Mouse (Mus musculus): Measurements from ENCODE around the gene Lyrm1.

Gene Lyrm1

DNA sequence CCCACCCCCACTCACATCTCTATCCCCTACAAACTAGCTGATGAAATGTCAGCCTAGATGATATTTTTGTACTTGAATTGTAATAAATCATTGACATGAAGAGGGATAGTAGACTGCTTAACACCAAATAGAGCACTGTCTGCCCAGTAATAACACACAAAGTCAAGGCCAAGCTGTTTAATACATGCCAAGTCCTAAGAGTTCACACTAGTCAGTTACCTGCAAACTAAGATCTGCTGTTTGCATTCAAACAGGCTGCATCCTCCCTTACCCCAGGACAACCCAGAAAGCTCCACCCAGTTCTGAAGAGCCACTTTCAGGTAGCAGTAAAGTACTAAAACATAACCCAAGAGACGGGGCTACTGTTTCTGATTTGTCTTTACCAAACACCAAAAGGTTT lies 3.5 kb upstream of the Lyrm1 start:
- DNase-seq (ENCODE audit: low read depth), result no peak

GRCm38 (mm10) chr7:119892742-119893141 lies 2.9 kb upstream of the Lyrm1 start:
- DNase-seq (ENCODE audit: low read depth), result no peak

- no peak for DNase-seq (ENCODE audit: low read depth)
Observed at GRCm38 (mm10) chr7:119894818-119895544, 680 bp upstream of the Lyrm1 start.

GRCm38 (mm10) chr7:119897521-119898109 lies 2.0 kb downstream of the Lyrm1 start:
- DNase-seq (ENCODE audit: low read depth), result no peak

DNA sequence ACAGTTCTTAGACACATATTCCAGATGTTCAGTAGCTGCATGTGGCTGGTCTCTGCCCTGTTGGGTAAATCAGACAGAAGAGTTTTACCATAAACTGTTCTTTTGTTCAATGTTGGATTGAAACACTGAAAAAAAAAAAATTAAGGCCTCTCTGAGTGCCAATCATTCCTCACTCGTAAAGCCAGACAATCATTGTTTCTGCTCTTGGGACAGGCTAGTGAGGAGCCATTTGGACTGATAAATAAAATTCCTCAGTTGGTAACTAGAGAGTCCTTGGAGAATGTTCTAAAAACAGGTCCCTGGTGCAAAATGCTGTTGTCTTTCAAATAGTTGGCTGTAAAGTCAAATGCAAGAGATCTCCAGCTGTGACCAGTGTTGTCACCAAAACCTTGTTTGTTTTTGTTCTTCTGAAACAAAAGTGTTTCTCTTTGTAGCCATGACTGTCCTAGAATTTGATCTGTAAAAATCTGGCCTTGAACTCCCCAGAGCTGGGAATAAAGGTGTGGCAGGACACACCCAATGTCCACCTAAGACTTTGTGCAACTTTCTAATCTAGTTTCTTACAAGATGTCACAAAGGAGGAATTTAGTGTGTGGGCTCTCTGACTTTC lies 2.7 kb downstream of the Lyrm1 start:
- no peak for DNase-seq (ENCODE audit: low read depth)

GRCm38 (mm10) chr7:119899386-119900057 lies 3.9 kb downstream of the Lyrm1 start:
- DNase-seq (ENCODE audit: low read depth), result no peak

- no peak for DNase-seq (ENCODE audit: low read depth)
Observed at GRCm38 (mm10) chr7:119906523-119907215, 11.0 kb downstream of the Lyrm1 start.

- no peak for DNase-seq (ENCODE audit: low read depth)
Observed at GRCm38 (mm10) chr7:119911727-119912126, 16.1 kb downstream of the Lyrm1 start.

GRCm38 (mm10) chr7:119920457-119920856 lies 24.8 kb downstream of the Lyrm1 start:
- no peak for DNase-seq (ENCODE audit: low read depth)

GRCm38 (mm10) chr7:119921054-119921453 lies 25.4 kb downstream of the Lyrm1 start:
- no peak for DNase-seq (ENCODE audit: low read depth)

DNA sequence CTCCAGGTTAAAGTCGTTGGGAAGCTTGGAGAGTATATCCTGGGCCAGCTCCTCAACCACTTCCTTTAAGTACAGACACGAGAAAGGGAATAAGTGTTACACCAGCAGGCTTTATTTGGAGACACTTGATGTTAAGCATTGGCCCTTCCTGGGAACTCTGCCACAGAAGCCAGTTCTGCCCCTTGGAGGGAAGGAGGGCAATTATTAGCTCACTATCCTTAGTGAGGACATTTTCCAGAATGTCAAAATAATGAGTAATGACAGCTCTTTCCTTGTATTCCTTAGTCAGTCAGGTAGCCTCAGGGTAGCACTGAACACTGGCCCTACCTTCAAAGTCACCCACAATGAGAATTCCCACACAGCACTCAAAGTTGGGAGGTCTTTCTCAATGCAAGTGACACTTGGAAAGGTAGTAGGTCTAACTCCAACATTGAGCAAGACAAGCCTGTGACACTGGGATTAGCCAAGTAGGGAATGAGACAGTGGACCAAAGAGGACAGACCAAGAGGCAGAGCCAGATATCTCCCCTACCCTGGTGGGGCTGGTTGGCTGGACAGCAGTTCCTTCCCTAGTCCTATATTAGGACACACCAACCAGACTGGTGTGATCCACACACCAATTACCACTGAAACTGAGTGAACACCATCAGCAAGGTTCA lies 33.3 kb downstream of the Lyrm1 start:
- no peak for DNase-seq (ENCODE audit: low read depth)

- DNase-seq (ENCODE audit: low read depth), result no peak
Observed at GRCm38 (mm10) chr7:119936321-119936720, 40.7 kb downstream of the Lyrm1 start.

DNA sequence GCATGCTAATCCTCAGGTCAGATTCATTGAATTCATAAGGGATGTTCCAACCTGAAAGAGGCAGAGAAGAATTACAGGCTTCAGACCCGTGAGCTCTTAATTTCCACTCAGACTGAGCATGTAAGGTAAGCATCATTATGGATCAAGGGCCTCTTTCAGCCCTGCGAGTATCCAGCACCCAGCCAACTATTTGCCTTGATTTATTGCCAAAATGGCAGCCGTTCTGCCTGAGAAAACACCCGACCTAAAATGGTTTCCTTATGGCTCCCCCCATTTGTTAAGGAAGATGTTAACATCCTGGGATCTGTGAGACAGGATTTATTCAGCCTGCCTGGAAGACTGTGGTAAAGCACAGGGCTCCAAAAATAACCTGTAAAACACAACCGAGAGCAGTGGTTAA lies 41.4 kb downstream of the Lyrm1 start:
- no peak for DNase-seq (ENCODE audit: low read depth)

DNA sequence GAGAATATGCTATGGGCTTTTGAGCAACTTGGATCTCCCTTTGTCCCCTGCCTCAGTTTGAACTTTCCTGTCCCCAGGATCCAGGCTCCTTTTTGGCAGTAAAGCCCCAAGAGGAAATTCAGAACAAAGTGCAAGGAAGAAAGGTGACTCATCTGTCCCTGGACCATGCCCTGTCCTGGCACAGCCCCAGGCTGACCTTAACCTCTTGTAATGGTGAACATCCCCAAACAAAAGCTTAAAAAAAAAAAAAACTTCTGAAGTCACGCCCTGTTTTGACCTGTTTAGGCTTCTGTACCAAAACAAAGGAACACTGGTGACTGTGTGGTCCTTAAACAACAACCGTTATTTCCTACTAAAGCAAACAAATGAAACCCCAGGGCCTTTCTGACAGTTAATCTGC lies 45.9 kb downstream of the Lyrm1 start:
- no peak for DNase-seq (ENCODE audit: low read depth)

DNA sequence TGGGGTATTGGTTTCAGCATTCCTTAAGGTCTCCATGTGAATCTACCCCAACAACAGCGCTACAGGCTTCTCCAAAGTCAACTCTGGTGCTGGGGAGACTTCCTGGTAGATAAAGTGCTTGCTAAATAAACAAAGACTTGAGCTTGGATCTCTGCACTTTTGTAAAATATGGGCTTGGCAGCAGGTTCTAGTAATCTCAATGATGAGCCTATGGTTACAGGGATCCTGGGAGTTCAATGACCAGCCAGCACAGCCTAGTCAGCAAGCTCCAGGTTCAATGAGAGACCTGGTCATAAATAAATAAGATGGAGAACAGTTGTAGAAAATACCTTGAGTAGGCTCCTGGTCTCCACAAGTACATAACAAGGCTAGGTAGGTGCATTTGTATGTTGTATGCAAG lies 58.4 kb downstream of the Lyrm1 start:
- DNase-seq (ENCODE audit: low read depth), result no peak

GRCm38 (mm10) chr7:119957421-119957820 lies 61.8 kb downstream of the Lyrm1 start:
- no peak for DNase-seq (ENCODE audit: low read depth)

DNA sequence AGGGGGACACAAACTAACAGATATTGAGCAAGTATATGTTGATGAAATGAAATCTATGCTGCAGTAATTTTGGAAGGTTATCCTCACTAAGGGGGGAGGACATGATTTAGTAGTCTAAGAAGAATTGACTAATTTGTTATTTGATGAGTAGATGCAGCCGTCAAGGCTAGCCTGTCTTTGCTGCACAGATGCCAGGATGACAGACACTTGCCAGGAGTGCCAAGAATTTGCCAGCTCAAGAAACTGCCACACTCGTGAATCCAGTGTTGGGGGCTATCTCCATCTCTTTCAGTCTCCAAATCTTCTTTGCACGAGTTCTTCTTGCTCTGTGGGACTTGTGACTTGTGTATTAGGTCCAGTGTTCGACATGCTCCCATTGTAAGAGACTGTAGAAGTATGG lies 63.4 kb downstream of the Lyrm1 start:
- no peak for DNase-seq (ENCODE audit: low read depth)

DNA sequence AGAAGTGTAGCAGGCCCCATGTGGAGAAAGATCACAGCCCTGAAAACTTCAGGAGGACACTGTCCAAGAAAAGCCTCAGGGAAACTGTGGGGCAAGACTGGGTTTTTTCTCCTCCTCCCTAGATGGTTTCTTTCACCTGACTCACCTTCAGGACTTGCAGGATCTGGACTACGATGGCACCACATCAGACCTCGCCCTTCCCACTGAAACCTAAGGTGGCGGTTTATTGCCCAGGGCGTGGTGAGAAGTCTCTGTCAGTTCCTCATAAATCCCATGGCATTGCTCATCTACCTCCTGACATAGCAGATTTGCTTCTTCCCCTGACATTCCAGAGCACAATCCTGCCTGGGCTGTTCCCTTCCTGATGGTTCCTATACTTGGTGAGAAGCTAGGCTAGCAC lies 63.8 kb downstream of the Lyrm1 start:
- DNase-seq (ENCODE audit: low read depth), result no peak

GRCm38 (mm10) chr7:119960006-119960405 lies 64.3 kb downstream of the Lyrm1 start:
- DNase-seq (ENCODE audit: low read depth), result no peak

DNA sequence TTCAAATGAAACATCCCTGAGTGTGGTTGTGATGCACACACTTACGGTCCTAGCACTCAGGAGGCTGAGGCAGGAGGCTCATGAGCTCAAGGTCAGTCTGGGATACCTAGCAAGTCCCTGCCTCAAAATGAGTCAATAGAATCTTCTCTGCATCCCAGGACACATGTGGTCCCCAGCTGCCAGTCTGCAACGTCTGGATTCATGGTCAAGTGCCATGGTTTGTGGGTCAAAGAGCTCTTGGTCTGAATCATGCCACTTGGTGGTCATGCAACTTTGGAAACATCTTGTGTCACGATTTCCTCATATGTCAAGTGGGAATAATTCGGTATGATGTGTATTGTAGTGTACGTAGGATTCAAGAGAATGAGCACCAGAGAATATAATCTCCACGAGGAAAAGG lies 64.9 kb downstream of the Lyrm1 start:
- DNase-seq (ENCODE audit: low read depth), result peak; percentile 37

- peak; percentile 85 for DNase-seq (ENCODE audit: low read depth)
Observed at GRCm38 (mm10) chr7:119961107-119961506, 65.4 kb downstream of the Lyrm1 start.

DNA sequence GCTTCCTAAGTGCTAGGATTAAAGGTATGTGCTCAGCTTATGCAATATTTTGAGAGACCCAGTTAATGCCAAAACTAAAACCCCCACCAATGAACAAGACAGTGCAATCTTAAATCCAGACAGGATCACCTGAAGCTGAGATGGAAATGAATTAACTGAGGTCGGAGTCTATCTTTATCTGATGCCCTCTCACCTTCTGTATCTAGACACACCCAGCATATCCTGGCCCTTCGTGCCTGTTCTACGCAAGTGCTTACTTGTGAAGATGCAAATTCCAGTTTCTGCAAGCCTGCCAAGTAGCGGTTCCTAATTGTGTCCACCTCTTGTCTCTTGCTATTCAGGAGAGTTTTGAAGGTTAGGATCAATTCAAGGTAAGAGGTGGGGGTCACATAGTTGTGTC lies 69.5 kb downstream of the Lyrm1 start:
- DNase-seq (ENCODE audit: low read depth), result no peak

All from fibroblast of lung, adult 2 months (primary cell).